Comparison of ENCODE assay signal across 18 mouse cellular contexts in genomic region chr16:63621845-63622244, GRCm38 (mm10).
DNase-seq lines count a peak whose midpoint lies in the region; ATAC-seq lines count a peak whose summit lies in the region.
"Had no signal": no experiment of that assay in that cellular context is flagged by ENCODE, and none has a peak within 500 bp of the region (broad histone marks: within the 10 kb centered on the region; RNA-seq: fewer than 3 reads in every experiment).

No protein-coding gene starts in this region.

- H3K36me3 ChIP-seq in hindbrain, embryonic 16.5 days (ENCODE audit: control insufficient read depth, insufficient read depth, low read length), result no peaks in the 10 kb centered on the region
- H3K36me3 ChIP-seq in hindbrain, embryonic 10.5 days, result no peaks in the 10 kb centered on the region
- no peaks in the 10 kb centered on the region for H3K36me3 ChIP-seq in midbrain, embryonic 12.5 days
- no peaks in the 10 kb centered on the region for H3K36me3 ChIP-seq in midbrain, embryonic 16.5 days (ENCODE audit: control insufficient read depth, insufficient read depth, low read length)
- H3K36me3 ChIP-seq: stomach, embryonic 15.5 days had no signal

- no peak overlapping the region for H3K4me2 ChIP-seq in hindbrain, embryonic 16.5 days (ENCODE audit: low read length)
- H3K4me2 ChIP-seq in midbrain, embryonic 12.5 days (replicated peaks), result no peak overlapping the region
- H3K4me2 ChIP-seq in midbrain, embryonic 16.5 days (ENCODE audit: low read length), result no peak overlapping the region
- H3K4me2 ChIP-seq: heart, embryonic 11.5 days; stomach, embryonic 15.5 days had no signal

- no peak overlapping the region for H3K27ac ChIP-seq in hindbrain, embryonic 16.5 days (ENCODE audit: low read depth, low read length)
- no peak overlapping the region for H3K27ac ChIP-seq in hindbrain, embryonic 10.5 days
- H3K27ac ChIP-seq in midbrain, embryonic 12.5 days (replicated peaks), result no peak overlapping the region
- H3K27ac ChIP-seq in midbrain, embryonic 16.5 days (ENCODE audit: low read length), result no peak overlapping the region
- H3K27ac ChIP-seq: stomach, embryonic 15.5 days had no signal

- ATAC-seq in hindbrain, embryonic 16.5 days, result peak; percentile 76
- 0 out of 2 replicates have a peak, but pooled peaks have one; percentile 47 for ATAC-seq in midbrain, embryonic 12.5 days (ENCODE audit: low FRiP score, low read depth)
- ATAC-seq in midbrain, embryonic 16.5 days, result no peak
- no peak for ATAC-seq in granulocyte monocyte progenitor cell, adult 5-6 weeks (replicated peaks; ENCODE audit: poor library complexity, severe bottlenecking)
- ATAC-seq: intestine, embryonic 16.5 days; liver, postnatal 0 days had no signal

- no peak overlapping the region for H3K4me3 ChIP-seq in hindbrain, embryonic 16.5 days (ENCODE audit: low read length)
- no peak overlapping the region for H3K4me3 ChIP-seq in hindbrain, embryonic 10.5 days
- H3K4me3 ChIP-seq in midbrain, embryonic 12.5 days, result no peak overlapping the region
- no peak overlapping the region for H3K4me3 ChIP-seq in midbrain, embryonic 16.5 days (ENCODE audit: low read depth, low read length)
- H3K4me3 ChIP-seq: erythroblast, embryonic 14.5 days; stomach, embryonic 15.5 days had no signal

- no peak overlapping the region for H3K9ac ChIP-seq in hindbrain, embryonic 16.5 days (ENCODE audit: low read depth, low read length)
- H3K9ac ChIP-seq in midbrain, embryonic 12.5 days (replicated peaks), result no peak overlapping the region
- H3K9ac ChIP-seq in midbrain, embryonic 16.5 days (ENCODE audit: low read depth, low read length), result no peak overlapping the region
- H3K9ac ChIP-seq: liver, postnatal 0 days; stomach, embryonic 15.5 days had no signal

- H3K9me3 ChIP-seq in hindbrain, embryonic 16.5 days (ENCODE audit: control insufficient read depth, low read length), result no peaks in the 10 kb centered on the region
- H3K9me3 ChIP-seq in hindbrain, embryonic 10.5 days, result no peaks in the 10 kb centered on the region
- H3K9me3 ChIP-seq in midbrain, embryonic 12.5 days, result no peaks in the 10 kb centered on the region
- no peaks in the 10 kb centered on the region for H3K9me3 ChIP-seq in midbrain, embryonic 16.5 days (replicated peaks; ENCODE audit: control insufficient read depth, low read length, poor library complexity, severe bottlenecking)
- H3K9me3 ChIP-seq: stomach, embryonic 15.5 days had no signal

- peak; percentile 49 for DNase-seq in cerebellum, adult 9-10 months
- DNase-seq in cerebellum, adult 11 months, result no peak
- DNase-seq in hindbrain, embryonic 10.5 days (ENCODE audit: low spot score), result no peak
- DNase-seq in cerebellum, postnatal 36 days, result peak; percentile 7 to 23
- DNase-seq: embryo, embryonic 11 days; gastrocnemius, postnatal 10 days; heart, postnatal 36 days; kidney, postnatal 10 days; liver, postnatal 0 days; thymus, postnatal 36 days had no signal

- no peaks in the 10 kb centered on the region for H3K4me1 ChIP-seq in hindbrain, embryonic 16.5 days (ENCODE audit: control insufficient read depth, insufficient read depth, low read depth, low read length)
- no peaks in the 10 kb centered on the region for H3K4me1 ChIP-seq in hindbrain, embryonic 10.5 days (replicated peaks)
- H3K4me1 ChIP-seq in midbrain, embryonic 12.5 days, result no peaks in the 10 kb centered on the region
- no peaks in the 10 kb centered on the region for H3K4me1 ChIP-seq in midbrain, embryonic 16.5 days (ENCODE audit: control insufficient read depth, insufficient read depth, low read length)
- H3K4me1 ChIP-seq: stomach, embryonic 15.5 days had no signal

- 53% methylated on average over 6 of the region's 6 CpGs for WGBS in hindbrain, embryonic 16.5 days
- WGBS in hindbrain, embryonic 10.5 days, result 76% methylated on average over 6 of the region's 6 CpGs
- 73% methylated on average over 6 of the region's 6 CpGs for WGBS in midbrain, embryonic 12.5 days
- 60% methylated on average over 6 of the region's 6 CpGs for WGBS in midbrain, embryonic 16.5 days

- no peaks in the 10 kb centered on the region for H3K27me3 ChIP-seq in hindbrain, embryonic 16.5 days (replicated peaks; ENCODE audit: control insufficient read depth, insufficient read depth, low read length)
- no peaks in the 10 kb centered on the region for H3K27me3 ChIP-seq in hindbrain, embryonic 10.5 days (ENCODE audit: insufficient read depth, poor library complexity, severe bottlenecking)
- no peaks in the 10 kb centered on the region for H3K27me3 ChIP-seq in midbrain, embryonic 12.5 days
- H3K27me3 ChIP-seq in midbrain, embryonic 16.5 days (ENCODE audit: control insufficient read depth, insufficient read depth, low read depth, low read length), result no peaks in the 10 kb centered on the region
- H3K27me3 ChIP-seq: stomach, embryonic 15.5 days had no signal

Comparison
In these comparisons a context has a peak if more than half of its experiments do, and no peak if none do; other contexts are left out.
1. DNase-seq: peak in cerebellum, adult 9-10 months (single experiment) and cerebellum, postnatal 36 days (2 of 2); none in cerebellum, adult 11 months (single experiment) and hindbrain, embryonic 10.5 days (single experiment).
2. ATAC-seq: peak in hindbrain, embryonic 16.5 days (single experiment) and midbrain, embryonic 12.5 days (single experiment); none in midbrain, embryonic 16.5 days (single experiment) and granulocyte monocyte progenitor cell, adult 5-6 weeks (single experiment).